Mouse (Mus musculus): Measurements from ENCODE around the gene Tyrp1.

The Tyrp1 gene

DNA sequence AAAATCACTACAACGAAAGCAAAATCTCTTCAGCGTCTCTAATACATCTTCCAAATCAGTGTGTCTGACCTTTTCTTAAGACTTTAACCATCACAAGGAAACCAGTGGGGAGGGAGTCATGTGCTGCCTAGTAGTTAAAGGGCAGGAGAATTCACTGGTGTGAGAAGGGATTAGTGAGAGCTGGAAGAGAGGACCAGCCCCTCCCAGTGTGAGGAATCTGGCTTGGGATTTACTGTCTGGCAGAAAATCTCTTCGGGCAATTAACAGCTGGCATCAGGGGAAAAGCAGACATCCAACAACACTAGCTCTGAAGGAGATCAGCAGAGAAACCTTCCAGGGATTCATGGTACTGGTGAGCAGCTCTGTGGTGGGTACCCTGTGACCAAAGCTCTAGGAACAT is at the start of gene Tyrp1:
Tyrp1 (plus strand) TSS at position 74 of the 400 bp plus-strand sequence.
- DNase-seq (ENCODE audit: low spot score in 2 of 2) = no peak

- no peak for DNase-seq (ENCODE audit: low spot score in 2 of 2)
Observed at GRCm38 (mm10) chr4:80788339-80788738, 45.6 kb upstream of the Tyrp1 start.

DNA sequence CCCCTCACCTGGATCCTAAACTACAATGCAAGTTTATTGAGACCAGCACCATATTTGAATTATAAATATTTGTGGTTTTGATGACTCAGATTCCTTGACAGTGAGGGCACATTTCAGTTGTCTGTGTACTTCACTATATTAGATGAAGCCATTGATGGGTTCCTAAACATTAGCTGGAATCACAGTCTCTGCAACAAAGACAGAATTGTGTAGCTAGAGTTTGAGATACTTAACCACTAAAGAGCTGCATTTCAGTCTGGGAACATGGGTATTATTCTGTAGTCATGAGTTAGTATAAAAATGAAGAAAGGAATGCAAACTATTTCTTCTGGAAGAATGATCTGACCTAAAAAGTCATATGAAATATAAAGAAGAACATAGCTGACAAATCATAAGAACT is 14.4 kb upstream of the Tyrp1 start:
- DNase-seq (ENCODE audit: low spot score in 2 of 2) = no peak

DNA sequence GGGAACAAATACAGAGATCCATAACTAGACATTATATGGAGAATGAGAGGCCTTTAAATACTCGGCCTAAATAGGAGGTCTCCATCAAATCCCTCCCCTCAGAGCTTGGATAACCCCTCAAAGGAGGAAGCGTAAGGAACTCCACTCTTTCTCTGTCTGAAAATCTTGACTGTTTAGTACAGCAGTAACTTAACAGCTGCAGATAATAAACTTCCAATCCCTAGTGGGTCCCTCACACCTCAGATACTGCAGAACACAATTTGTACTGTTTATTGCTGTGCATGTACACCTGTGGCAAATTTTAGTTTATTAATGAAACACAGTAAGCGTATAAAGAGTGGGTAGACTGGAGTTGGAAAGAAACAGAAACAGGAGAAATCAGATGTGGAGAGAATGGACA is 12.0 kb upstream of the Tyrp1 start:
- DNase-seq (ENCODE audit: low spot score in 2 of 2) = no peak

DNA sequence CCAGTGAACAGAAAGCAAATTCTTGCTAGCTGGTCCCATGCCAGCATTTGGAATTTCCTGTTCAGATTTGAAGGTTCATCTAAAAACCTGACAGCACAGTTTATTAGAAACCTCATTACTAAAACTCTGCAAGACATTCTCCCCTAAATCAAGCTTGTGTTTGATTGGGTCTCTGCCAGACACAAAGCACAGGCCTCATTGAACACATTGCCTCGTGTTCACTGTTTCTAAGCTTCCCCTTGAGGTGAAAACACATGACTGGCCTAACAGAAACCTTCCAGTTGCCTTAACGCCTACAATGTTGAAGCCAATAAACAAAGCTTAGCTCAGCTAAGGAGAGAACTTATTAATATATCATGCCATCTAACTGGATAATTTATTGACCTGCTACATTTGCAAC is 5.7 kb upstream of the Tyrp1 start:
- no peak for DNase-seq (ENCODE audit: low spot score in 2 of 2)

- no peak for DNase-seq (ENCODE audit: low spot score in 2 of 2)
Observed at GRCm38 (mm10) chr4:80839317-80839716, 5.4 kb downstream of the Tyrp1 start.

GRCm38 (mm10) chr4:80841980-80842379 is 8.1 kb downstream of the Tyrp1 start:
- DNase-seq (ENCODE audit: low spot score in 2 of 2) = no peak

DNA sequence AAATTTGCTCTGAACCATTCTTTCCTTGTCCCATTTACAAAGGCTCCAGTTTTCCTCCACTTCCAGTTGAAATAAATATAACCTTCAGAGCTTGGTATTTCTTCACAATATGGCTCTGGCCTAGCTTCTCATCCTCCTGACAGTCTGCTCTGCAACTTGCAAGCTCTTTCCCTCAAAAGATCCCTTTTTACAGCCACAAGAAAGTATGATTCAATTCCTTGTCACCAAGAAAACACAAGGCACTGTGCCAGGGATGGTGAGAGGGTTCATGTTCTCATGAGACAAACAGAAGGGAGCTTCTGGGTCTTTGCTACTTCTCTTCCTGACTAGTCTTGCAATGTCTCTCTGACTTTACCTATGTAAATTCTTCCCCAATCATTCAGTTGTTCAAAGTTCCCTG is 9.8 kb downstream of the Tyrp1 start:
- no peak for DNase-seq (ENCODE audit: low spot score in 2 of 2)

DNA sequence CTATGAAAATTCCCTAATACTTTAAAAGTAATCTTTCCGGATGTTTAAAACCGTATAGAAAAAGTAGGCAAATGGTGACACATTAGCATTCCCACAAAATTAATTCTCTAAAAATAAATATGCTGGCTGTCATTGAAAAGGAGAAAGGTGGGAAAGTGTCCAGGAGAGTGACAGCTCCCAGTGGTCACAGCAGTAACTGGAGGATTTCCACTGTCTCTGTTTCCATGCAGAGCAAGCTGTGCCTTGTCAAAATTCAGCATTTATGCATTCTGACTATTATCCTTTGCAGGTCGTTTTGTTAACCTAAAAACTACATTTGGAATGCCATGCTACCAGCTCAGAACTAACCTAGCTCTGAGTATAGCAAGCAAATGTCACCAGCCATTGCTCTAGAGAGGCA is 12.1 kb downstream of the Tyrp1 start:
- no peak for DNase-seq (ENCODE audit: low spot score in 2 of 2)

DNA sequence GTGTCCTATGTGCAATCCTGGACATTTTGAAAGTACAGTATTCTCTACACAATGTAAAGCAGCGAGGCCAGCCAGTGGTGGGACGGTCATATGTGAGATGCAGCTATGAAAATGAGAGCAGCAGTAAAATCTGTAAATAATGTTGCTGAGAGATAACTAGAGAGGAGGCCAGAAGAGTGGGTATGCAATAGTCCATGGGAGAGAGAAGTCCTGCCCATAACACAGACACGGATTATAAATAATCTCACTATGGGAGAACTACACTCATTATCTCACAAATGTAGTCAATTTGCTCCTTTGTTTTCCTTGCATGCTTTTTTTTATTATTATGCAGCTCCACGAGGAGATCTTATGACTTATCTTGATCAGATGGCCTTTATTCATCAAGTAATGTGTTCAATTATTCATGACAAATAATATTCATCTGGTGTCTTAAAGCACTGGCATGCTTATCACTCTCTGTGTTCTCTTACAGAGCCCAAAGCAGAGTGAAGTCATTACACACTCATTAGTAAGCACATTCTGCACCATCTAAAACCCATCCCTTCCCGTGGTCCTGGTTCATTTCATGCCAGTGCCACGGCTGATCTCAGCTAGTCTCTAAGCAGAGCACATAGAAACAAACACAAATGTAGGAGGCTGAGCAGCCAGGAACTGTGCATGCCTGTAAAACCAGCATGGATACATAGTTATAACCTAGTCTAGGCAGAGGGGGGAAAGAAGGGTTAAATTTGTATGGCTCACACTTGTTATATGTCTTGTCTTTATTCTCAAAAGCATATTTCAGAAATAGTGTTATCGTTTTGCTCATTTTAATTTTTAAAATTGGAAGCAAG is 18.9 kb downstream of the Tyrp1 start:
- no peak for DNase-seq (ENCODE audit: low spot score in 2 of 2)

GRCm38 (mm10) chr4:80855495-80855894 is 21.6 kb downstream of the Tyrp1 start:
- DNase-seq (ENCODE audit: low spot score in 2 of 2) = no peak

DNA sequence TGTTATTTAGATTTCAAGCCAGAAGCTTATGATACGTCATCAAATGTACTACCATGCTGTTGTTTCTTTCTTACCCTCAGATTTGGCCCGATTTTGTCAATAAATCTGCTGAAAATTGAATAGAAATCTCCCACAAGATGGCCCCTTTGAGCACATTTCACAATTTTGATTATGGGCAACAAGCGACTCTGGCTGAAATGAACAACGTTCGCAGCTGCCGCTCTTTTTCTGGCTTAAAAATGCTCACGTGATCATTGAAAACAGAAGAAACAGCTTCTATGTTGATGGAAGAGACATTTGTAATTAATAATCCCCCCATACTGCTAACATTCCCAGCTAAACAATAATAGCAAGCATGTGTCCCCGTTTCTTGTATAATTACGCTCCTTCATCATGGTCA is 29.0 kb downstream of the Tyrp1 start:
- no peak for DNase-seq (ENCODE audit: low spot score in 2 of 2)

DNA sequence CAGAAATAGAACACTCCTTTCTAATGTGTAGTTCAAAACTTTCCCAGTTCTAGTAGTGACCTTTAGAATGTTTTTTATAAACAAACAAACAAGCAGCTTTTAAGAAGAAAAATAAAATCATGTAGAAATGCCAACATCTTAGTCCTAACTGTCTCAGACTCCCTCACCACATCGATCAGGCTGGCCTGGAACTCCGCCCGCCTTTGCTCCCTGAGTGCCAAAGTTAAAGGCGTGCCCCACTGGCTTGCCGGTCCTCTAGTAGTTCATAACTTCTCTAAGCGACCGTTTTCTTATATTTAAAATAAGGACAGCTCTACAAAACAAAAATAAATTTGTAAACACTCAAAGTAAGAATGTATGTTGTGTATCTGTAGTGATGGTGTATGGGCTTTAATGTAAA is 30.0 kb downstream of the Tyrp1 start:
- no peak for DNase-seq (ENCODE audit: low spot score in 2 of 2)

DNA sequence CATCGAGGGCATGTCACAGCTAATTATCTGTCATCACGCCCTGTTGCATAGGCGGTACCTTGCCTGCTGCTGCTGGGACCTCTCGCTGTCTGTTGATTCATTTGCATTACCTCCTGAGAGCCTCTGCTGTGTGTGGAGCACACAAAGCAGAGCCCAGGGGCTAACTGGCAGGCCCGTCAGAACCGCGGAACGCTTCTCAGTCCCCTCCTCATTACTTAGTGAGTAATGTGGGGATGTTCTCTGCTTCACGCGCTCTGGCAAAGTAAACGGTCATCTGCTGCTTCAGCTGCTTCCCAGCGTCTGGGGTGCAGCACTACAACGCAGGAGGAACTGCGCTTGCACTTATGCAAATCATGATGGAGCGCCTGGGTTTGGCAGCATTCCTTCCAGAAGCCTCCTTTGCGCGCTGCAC is 30.6 kb downstream of the Tyrp1 start:
- DNase-seq (ENCODE audit: low spot score in 2 of 2) = no peak

GRCm38 (mm10) chr4:80866065-80866464 is 32.1 kb downstream of the Tyrp1 start:
- DNase-seq (ENCODE audit: low spot score in 2 of 2) = no peak

DNA sequence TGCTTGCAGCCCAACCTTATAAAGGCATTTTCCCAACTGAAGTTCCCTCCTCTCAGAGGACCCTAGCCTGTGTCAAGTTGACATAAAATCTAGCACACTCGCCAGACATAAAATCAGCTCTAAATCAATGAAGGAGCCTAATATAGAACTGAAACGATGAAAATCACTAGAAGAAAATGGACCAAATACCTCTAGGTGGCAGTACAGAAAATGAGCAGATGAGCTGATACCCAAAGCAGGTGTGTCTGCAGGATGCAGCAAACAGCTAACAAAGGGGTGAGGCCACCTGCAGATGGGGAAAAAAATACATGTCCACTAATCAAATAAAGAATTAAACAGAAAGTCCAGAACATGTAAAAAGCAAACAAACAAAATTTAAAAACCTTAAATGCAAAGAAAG is 35.7 kb downstream of the Tyrp1 start:
- DNase-seq (ENCODE audit: low spot score in 2 of 2) = no peak

- no peak for DNase-seq (ENCODE audit: low spot score in 2 of 2)
Observed at GRCm38 (mm10) chr4:80872847-80873644, 39.1 kb downstream of the Tyrp1 start.

GRCm38 (mm10) chr4:80874121-80874859 is 40.4 kb downstream of the Tyrp1 start:
- no peak for DNase-seq (ENCODE audit: low spot score in 2 of 2)

GRCm38 (mm10) chr4:80875055-80875454 is 41.1 kb downstream of the Tyrp1 start:
- DNase-seq (ENCODE audit: low spot score in 2 of 2) = no peak

DNA sequence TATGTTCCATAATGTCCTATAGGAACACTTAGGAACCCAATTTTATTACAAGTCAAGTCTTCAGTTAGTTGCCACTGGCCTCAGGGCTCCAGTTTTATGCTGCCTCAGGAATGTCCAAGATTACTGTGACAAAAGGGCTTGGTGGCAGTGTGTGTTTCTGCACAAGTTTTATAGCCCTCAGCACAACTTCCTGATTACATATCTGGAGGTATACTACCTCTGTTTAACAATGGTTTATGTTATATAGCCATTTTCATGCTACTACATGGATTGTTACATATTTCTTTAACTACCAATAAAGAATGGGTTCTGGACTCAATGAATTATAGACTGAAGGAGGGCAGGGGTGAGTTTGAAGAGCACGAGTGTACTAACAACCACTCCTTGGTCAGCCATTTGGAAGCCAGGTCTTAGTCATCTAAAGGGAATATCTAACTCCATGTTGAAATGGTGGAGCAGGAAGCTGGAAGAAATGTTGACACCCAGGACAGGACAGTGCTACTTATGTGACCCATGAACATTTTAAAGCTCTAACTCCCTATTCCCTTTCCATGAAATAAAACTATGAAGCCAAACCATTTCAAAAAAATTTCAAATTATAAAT is 48.2 kb downstream of the Tyrp1 start:
- DNase-seq (ENCODE audit: low spot score in 2 of 2) = no peak

- DNase-seq (ENCODE audit: low spot score in 2 of 2) = no peak
Observed at GRCm38 (mm10) chr4:80886631-80887030, 52.7 kb downstream of the Tyrp1 start.

- DNase-seq (ENCODE audit: low spot score in 2 of 2) = no peak
Observed at GRCm38 (mm10) chr4:80891004-80891403, 57.1 kb downstream of the Tyrp1 start.

All from heart, adult 9 months (tissue).